Mouse (Mus musculus) CH12.LX (cell line): Measurements from ENCODE around the gene Dirc2. TPM values are rescaled to one million over a fixed set of nuclear protein-coding genes. Genes with fewer than 3 reads are reported as not detected.

Experiments used
- DNase-seq: peaks from one replicate; pipeline ENCODE4 v3.0.0-alpha.2; 2013; ENCODE audit errors: extremely low read depth
- H3K27ac ChIP-seq: 2 replicates; pipeline ENCODE4 v1.5.1; 2012; ENCODE audit warnings: low read depth, mild to moderate bottlenecking, control low read depth, moderate library complexity; ENCODE audit not compliant: insufficient read depth
- H3K27me3 ChIP-seq: replicated peaks from 2 replicates; pipeline ENCODE3; 2012; ENCODE audit warnings: inconsistent platforms
- H3K36me3 ChIP-seq, 2 experiments: replicated peaks in 1 of 2; 2 replicates each; pipeline versions ENCODE3 to v1.6.1; 2012; ENCODE audit warnings: inconsistent platforms in 1 of 2, low read length in 1 of 2, mild to moderate bottlenecking in 1 of 2, mixed read lengths in 1 of 2, moderate library complexity in 1 of 2; ENCODE audit not compliant: control insufficient read depth in 1 of 2, insufficient read depth in 1 of 2
- H3K4me1 ChIP-seq, 2 experiments: 2 replicates each; pipeline ENCODE4 v1.6.1; 2012; ENCODE audit warnings: inconsistent platforms in 1 of 2, moderate library complexity in 1 of 2; ENCODE audit not compliant: insufficient read depth in 2 of 2, control insufficient read depth in 1 of 2
- H3K4me2 ChIP-seq: 2 replicates; pipeline ENCODE4 v1.6.1; 2012; ENCODE audit warnings: low read depth, mild to moderate bottlenecking, control low read depth; ENCODE audit not compliant: poor library complexity, insufficient read depth, severe bottlenecking
- H3K4me3 ChIP-seq, 3 experiments: fragments of 150-350 bp in 1 of 3; sonication (generic) in 1 of 3; replicated peaks in 1 of 3; 2 replicates each; pipeline versions ENCODE3 to v1.5.1; 2011 to 2012; ENCODE audit warnings: low read depth in 2 of 3, low read length in 2 of 3, mild to moderate bottlenecking in 2 of 3, moderate library complexity in 2 of 3, control low read depth in 1 of 3, improper control_type of control experiment in 1 of 3, inconsistent platforms in 1 of 3, mixed read lengths in 1 of 3; ENCODE audit not compliant: poor library complexity in 1 of 3
- H3K79me2 ChIP-seq: replicated peaks from 2 replicates; pipeline ENCODE4 v1.6.1; 2012; ENCODE audit warnings: mild to moderate bottlenecking, moderate library complexity; ENCODE audit not compliant: control insufficient read depth, poor library complexity, insufficient read depth, severe bottlenecking; ENCODE audit errors: extremely low read depth
- H3K9ac ChIP-seq: 2 replicates; pipeline ENCODE4 v1.6.1; 2012; ENCODE audit warnings: low read depth, mild to moderate bottlenecking, control low read depth, moderate library complexity; ENCODE audit not compliant: insufficient read depth
- H3K9me3 ChIP-seq: replicated peaks from 2 replicates; pipeline ENCODE3; 2012; ENCODE audit warnings: low read length, inconsistent platforms, mixed read lengths
- BHLHE40 ChIP-seq: IDR thresholded peaks from 2 replicates; pipeline ENCODE4 v1.6.1; 2011; ENCODE audit warnings: mild to moderate bottlenecking, low read depth, low read length, improper control_type of control experiment
- CHD1 ChIP-seq: IDR thresholded peaks from 2 replicates; pipeline ENCODE4 v1.6.1; 2012; ENCODE audit warnings: low read depth, low read length, improper control_type of control experiment, inconsistent platforms
- CHD2 ChIP-seq: IDR thresholded peaks from 2 replicates; pipeline ENCODE4 v1.6.1; 2011; ENCODE audit warnings: low read length, improper control_type of control experiment
- CTCF ChIP-seq, 2 experiments: IDR thresholded peaks in 1 of 2; conservative IDR thresholded peaks in 1 of 2; 2 replicates each; pipeline ENCODE4 v1.5.1; 2011 to 2012; ENCODE audit warnings: low read depth in 2 of 2, low read length in 2 of 2, improper control_type of control experiment in 1 of 2, inconsistent platforms in 1 of 2, mild to moderate bottlenecking in 1 of 2, moderate library complexity in 1 of 2
- E2F4 ChIP-seq: IDR thresholded peaks from 2 replicates; pipeline ENCODE4 v1.6.1; 2011; ENCODE audit warnings: low read depth, low read length, improper control_type of control experiment; ENCODE audit not compliant: insufficient replicate concordance
- ELF1 ChIP-seq: IDR thresholded peaks from 2 replicates; pipeline ENCODE4 v1.6.1; 2014; ENCODE audit warnings: low read depth, mild to moderate bottlenecking, inconsistent platforms, low read length, improper control_type of control experiment
- EP300 ChIP-seq: IDR thresholded peaks from 2 replicates; pipeline ENCODE4 v1.6.1; 2011; ENCODE audit warnings: low read length, improper control_type of control experiment
- ETS1 ChIP-seq: conservative IDR thresholded peaks from 2 replicates; pipeline ENCODE4 v1.6.1; 2012; ENCODE audit warnings: low read depth, mild to moderate bottlenecking, inconsistent platforms, low read length, improper control_type of control experiment, moderate library complexity
- GABPA ChIP-seq: IDR thresholded peaks from 2 replicates; pipeline ENCODE4 v1.6.1; 2012; ENCODE audit warnings: low read depth, low read length, improper control_type of control experiment, inconsistent platforms; ENCODE audit not compliant: insufficient replicate concordance
- HCFC1 ChIP-seq: IDR thresholded peaks from 2 replicates; pipeline ENCODE4 v1.6.1; 2012; ENCODE audit warnings: low read depth, mild to moderate bottlenecking, inconsistent platforms, low read length, improper control_type of control experiment
- IRF4 ChIP-seq: IDR thresholded peaks from 2 replicates; pipeline ENCODE4 v1.6.1; 2014; ENCODE audit warnings: low read depth, mild to moderate bottlenecking, inconsistent platforms, low read length, improper control_type of control experiment
- JUN ChIP-seq: IDR thresholded peaks from 2 replicates; pipeline ENCODE4 v1.6.1; 2011; ENCODE audit warnings: low read depth, mild to moderate bottlenecking, low read length, improper control_type of control experiment, moderate library complexity; ENCODE audit not compliant: insufficient read depth
- JUND ChIP-seq: conservative IDR thresholded peaks from 2 replicates; pipeline ENCODE4 v1.6.1; 2011; ENCODE audit warnings: low read depth, low read length, improper control_type of control experiment
- KAT2A ChIP-seq: IDR thresholded peaks from 2 replicates; pipeline ENCODE4 v1.6.1; 2012; ENCODE audit warnings: low read length, improper control_type of control experiment, inconsistent platforms; ENCODE audit not compliant: insufficient replicate concordance
- MAFK ChIP-seq: IDR thresholded peaks from 2 replicates; pipeline ENCODE4 v1.6.1; 2011; ENCODE audit warnings: low read length, improper control_type of control experiment; ENCODE audit not compliant: insufficient replicate concordance
- MAX ChIP-seq: IDR thresholded peaks from 2 replicates; pipeline ENCODE4 v1.6.1; 2011; ENCODE audit warnings: low read length, improper control_type of control experiment
- MAZ ChIP-seq: IDR thresholded peaks from 2 replicates; pipeline ENCODE4 v1.6.1; 2012; ENCODE audit warnings: low read depth, mild to moderate bottlenecking, inconsistent platforms, low read length, improper control_type of control experiment, moderate library complexity
- MEF2A ChIP-seq: IDR thresholded peaks from 2 replicates; pipeline ENCODE4 v1.6.1; 2014; ENCODE audit warnings: low read depth, mild to moderate bottlenecking, inconsistent platforms, low read length, improper control_type of control experiment, borderline replicate concordance
- MXI1 ChIP-seq: IDR thresholded peaks from 2 replicates; pipeline ENCODE4 v1.6.1; 2011; ENCODE audit warnings: mild to moderate bottlenecking, low read depth, low read length, improper control_type of control experiment
- MYC ChIP-seq: IDR thresholded peaks from 2 replicates; pipeline ENCODE4 v1.6.1; 2011; ENCODE audit warnings: low read depth, mild to moderate bottlenecking, improper control_type of control experiment, low read length
- NELFE ChIP-seq: IDR thresholded peaks from 2 replicates; pipeline ENCODE4 v1.6.1; 2011; ENCODE audit warnings: low read depth, low read length, improper control_type of control experiment
- NRF1 ChIP-seq: IDR thresholded peaks from 2 replicates; pipeline ENCODE4 v1.6.1; 2014; ENCODE audit warnings: low read depth, mild to moderate bottlenecking, inconsistent platforms, low read length, improper control_type of control experiment, moderate library complexity
- PAX5 ChIP-seq: IDR thresholded peaks from 2 replicates; pipeline ENCODE4 v1.6.1; 2012; ENCODE audit warnings: low read length, inconsistent platforms, mixed read lengths
- POLR2A ChIP-seq: IDR thresholded peaks from 2 replicates; pipeline ENCODE4 v1.6.1; 2011; ENCODE audit warnings: low read depth, mild to moderate bottlenecking, improper control_type of control experiment, low read length
- POLR2AphosphoS2 ChIP-seq: IDR thresholded peaks from 2 replicates; pipeline ENCODE4 v1.6.1; 2011; ENCODE audit warnings: low read depth, low read length, improper control_type of control experiment
- RAD21 ChIP-seq: IDR thresholded peaks from 2 replicates; pipeline ENCODE4 v1.6.1; 2011; ENCODE audit warnings: low read depth, mild to moderate bottlenecking, low read length, improper control_type of control experiment, moderate library complexity
- RCOR1 ChIP-seq: conservative IDR thresholded peaks from 2 replicates; pipeline ENCODE4 v1.6.1; 2012; ENCODE audit warnings: low read depth, mild to moderate bottlenecking, inconsistent platforms, low read length, improper control_type of control experiment
- SIN3A ChIP-seq: IDR thresholded peaks from 2 replicates; pipeline ENCODE4 v1.6.1; 2012; ENCODE audit warnings: low read length, improper control_type of control experiment, inconsistent platforms
- SMC3 ChIP-seq: IDR thresholded peaks from 2 replicates; pipeline ENCODE4 v1.6.1; 2011; ENCODE audit warnings: low read depth, low read length, improper control_type of control experiment
- TBP ChIP-seq: conservative IDR thresholded peaks from 2 replicates; pipeline ENCODE4 v1.6.1; 2011; ENCODE audit warnings: low read depth, low read length, improper control_type of control experiment
- TCF12 ChIP-seq: IDR thresholded peaks from 2 replicates; pipeline ENCODE4 v1.6.1; 2014; ENCODE audit warnings: low read depth, mild to moderate bottlenecking, inconsistent platforms, low read length, improper control_type of control experiment
- UBTF ChIP-seq: IDR thresholded peaks from 2 replicates; pipeline ENCODE4 v1.6.1; 2012; ENCODE audit warnings: low read depth, mild to moderate bottlenecking, inconsistent platforms, low read length, improper control_type of control experiment, moderate library complexity
- USF1 ChIP-seq: IDR thresholded peaks from 2 replicates; pipeline ENCODE4 v1.6.1; 2014; ENCODE audit warnings: low read depth, mild to moderate bottlenecking, inconsistent platforms, low read length, improper control_type of control experiment
- USF2 ChIP-seq: conservative IDR thresholded peaks from 2 replicates; pipeline ENCODE4 v1.6.1; 2011; ENCODE audit warnings: low read depth, low read length, improper control_type of control experiment
- ZC3H11A ChIP-seq: IDR thresholded peaks from 2 replicates; pipeline ENCODE4 v1.6.1; 2012; ENCODE audit warnings: low read depth, mild to moderate bottlenecking, inconsistent platforms, low read length, improper control_type of control experiment
- ZKSCAN1 ChIP-seq: IDR thresholded peaks from 2 replicates; pipeline ENCODE4 v1.6.1; 2012; ENCODE audit warnings: low read depth, inconsistent platforms, low read length, improper control_type of control experiment, borderline replicate concordance
- ZMIZ1 ChIP-seq: IDR thresholded peaks from 2 replicates; pipeline ENCODE4 v1.6.1; 2012; ENCODE audit warnings: low read depth, mild to moderate bottlenecking, inconsistent platforms, low read length, improper control_type of control experiment
- ZNF384 ChIP-seq: IDR thresholded peaks from 2 replicates; pipeline ENCODE4 v1.6.1; 2012; ENCODE audit warnings: low read depth, low read length, improper control_type of control experiment, inconsistent platforms
- dilution Hi-C: fragments of 300-500 bp; cut with MboI; formaldehyde crosslinking; loops from 2 replicates; pipeline ENCODE4 v1.14.3; 2020; ENCODE audit warnings: low sequenced_read_pairs; ENCODE audit not compliant: extremely low pct_unique_long_range_greater_than_20kb, extremely low pct_ligation_motif_present
- in situ Hi-C: fragments of 300-500 bp; cut with MboI; formaldehyde crosslinking; loops from 3 replicates; pipeline ENCODE4 v1.14.3; 2019; ENCODE audit warnings: low sequenced_read_pairs, low pct_ligation_motif_present, low pct_unique_long_range_greater_than_20kb, mixed read lengths
- polyA plus RNA-seq: library from polyadenylated mRNA; unstranded; fragments of >175 nt; gene quantifications from 2 replicates; pipeline ENCODE4 v1.2.1, GENCODE M21; 2012; ENCODE audit warnings: low read depth; ENCODE audit not compliant: insufficient read length
- total RNA-seq, 2 experiments: library from RNA; depleted of rRNA; stranded (reverse); fragments of 300-350 nt in 1 of 2; fragments of >200 nt in 1 of 2; gene quantifications; 2 replicates each; pipeline ENCODE4 v1.2.3; 2012 to 2014

The Dirc2 gene
- total and polyA plus RNA-seq, 3 experiments = 5.7 to 6.9 (median 6.8) TPM

- no peak overlapping the region for H3K4me3 ChIP-seq
- dilution Hi-C loops = no loop called here
Observed at GRCm38 (mm10) chr16:35748237-35748603, 20.9 kb downstream of the Dirc2 start.

GRCm38 (mm10) chr16:35747417-35748236, 21.5 kb downstream of the Dirc2 start:
- Histone ChIP-seq H3K9ac (peak overlapping the region; percentile 61), H3K4me3 (no peak overlapping the region), H3K27ac (peak overlapping the region; percentile 5; the same call in 1 of the 2 replicates), H3K4me2 (peak overlapping the region; percentile 87), H3K27me3 (no peaks in the 10 kb centered on the region), H3K9me3 (no peaks in the 10 kb centered on the region), H3K79me2 (no peaks in the 10 kb centered on the region), H3K4me1 (peaks cover 10 to 74% of the 10 kb centered on the region in 2 experiments), H3K36me3 (peaks cover 0 to 8% of the 10 kb centered on the region in 2 experiments)
- in situ Hi-C loops = loop anchor here (10.0 kb wide), 1 partner anchor 187 kb away; the partner anchor contains the start of genes Dtx3l and Parp9
- peak; percentile 73 for DNase-seq
- dilution Hi-C loops = no loop called here
- TF ChIP-seq BHLHE40 = peak; percentile 85
- peak; percentile 77 for TF ChIP-seq ETS1
- TF ChIP-seq RAD21 = no peak
- TF ChIP-seq CTCF (conservative IDR thresholded peaks at IDR 0.05 in 1 of 2, IDR thresholded peaks at IDR 0.05 in 1 of 2; ENCODE audit: low read depth in 2 of 2, low read length in 2 of 2) = no peak
- TF ChIP-seq JUND = no peak; the same call in 1 of the 2 replicates
- TF ChIP-seq CHD2 = 0 out of 2 replicates have a peak, but pooled peaks have one; percentile 30
- 0 out of 2 replicates have a peak, but pooled peaks have one; percentile 27 for TF ChIP-seq NRF1
- no peak for TF ChIP-seq GABPA
- TF ChIP-seq EP300 = peak; percentile 78
- TF ChIP-seq SMC3 = no peak
- no peak for TF ChIP-seq ZMIZ1
- peak; percentile 76 for TF ChIP-seq MAX
- TF ChIP-seq CHD1 = no peak
- no peak for TF ChIP-seq UBTF
- TF ChIP-seq RCOR1 = peak; percentile 57; the same call in 1 of the 2 replicates

More at GRCm38 (mm10) chr16:35748237-35748603, 20.9 kb downstream of the Dirc2 start:
- H3K79me2 ChIP-seq = no peaks in the 10 kb centered on the region
- peak overlapping the region; percentile 61 for H3K9ac ChIP-seq
- no peak for TF ChIP-seq ZMIZ1
- no peak for TF ChIP-seq ZNF384
- peak; percentile 93 for TF ChIP-seq BHLHE40
- no peak for TF ChIP-seq MAFK
- no peak for TF ChIP-seq NELFE
- TF ChIP-seq MYC = no peak
- TF ChIP-seq E2F4 = no peak
- peak; percentile 72 for TF ChIP-seq IRF4
- TF ChIP-seq CHD1 = no peak
- no peak for TF ChIP-seq HCFC1
- TF ChIP-seq SIN3A = no peak; the same call in 1 of the 2 replicates
- no peak for TF ChIP-seq ETS1
- TF ChIP-seq MXI1 = no peak
- no peak for TF ChIP-seq GABPA
- no peak for TF ChIP-seq KAT2A
- TF ChIP-seq JUND = peak; percentile 30; the same call in 1 of the 2 replicates
- TF ChIP-seq POLR2A = peak; percentile 27; the same call in 1 of the 2 replicates
- TF ChIP-seq JUN = peak; percentile 40; the same call in 1 of the 2 replicates
- TF ChIP-seq ZKSCAN1 = no peak
- TF ChIP-seq TBP = no peak
- no peak for TF ChIP-seq POLR2AphosphoS2
- 0 out of 2 replicates have a peak, but pooled peaks have one; percentile 29 for TF ChIP-seq TCF12
- TF ChIP-seq USF1 = no peak
- TF ChIP-seq MAX = peak; percentile 39; the same call in 1 of the 2 replicates
- TF ChIP-seq NRF1 = no peak
- no peak for TF ChIP-seq CHD2
- no peak for TF ChIP-seq SMC3
- no peak for TF ChIP-seq ZC3H11A
- TF ChIP-seq UBTF = no peak
- TF ChIP-seq PAX5 = no peak
- TF ChIP-seq MEF2A = no peak; the same call in 1 of the 2 replicates
- no peak for TF ChIP-seq ELF1
- no peak for TF ChIP-seq MAZ
- TF ChIP-seq USF2 = no peak
- no peak for TF ChIP-seq RAD21
- TF ChIP-seq EP300 = peak; percentile 18; the same call in 1 of the 2 replicates
- TF ChIP-seq CTCF (conservative IDR thresholded peaks at IDR 0.05 in 1 of 2, IDR thresholded peaks at IDR 0.05 in 1 of 2; ENCODE audit: low read depth in 2 of 2, low read length in 2 of 2) = no peak
- no peak for TF ChIP-seq RCOR1
- H3K27me3 ChIP-seq = no peaks in the 10 kb centered on the region
- peaks cover 10 to 69% of the 10 kb centered on the region in 2 experiments for H3K4me1 ChIP-seq
- H3K27ac ChIP-seq = peak overlapping the region; percentile 5; the same call in 1 of the 2 replicates
- peak overlapping the region; percentile 87 for H3K4me2 ChIP-seq
- no peak for DNase-seq
- peaks cover 0 to 8% of the 10 kb centered on the region in 2 experiments for H3K36me3 ChIP-seq
- H3K9me3 ChIP-seq = no peaks in the 10 kb centered on the region
- in situ Hi-C loops = loop anchor here (10.0 kb wide), 1 partner anchor 187 kb away; the partner anchor contains the start of genes Dtx3l and Parp9
